Mouse (Mus musculus) embryonic facial prominence, embryonic 14.5 days (tissue): ENCODE measurements at regions not wholly inside any gene's neighbourhood (a gene's known extent, or its start where the extent isn't known, plus 50 kb on each side); places are given as distances from the start of the nearest gene placed in this dataset.
"Not testable (repeated sequence)": the region's sequence is repeated elsewhere in the genome, so short reads cannot be mapped to it uniquely, and the experiment has no call there.

ENCODE experiments used
- ATAC-seq: fragments of 200-750 bp; cut with Nextera tagmentation; 2 replicates; pipeline ENCODE4 v1.8.0; 2017; ENCODE audit warnings: low read depth, moderate number of reproducible peaks, moderate TSS enrichment
- DNase-seq: peaks from one replicate; pipeline ENCODE4 v3.0.0-alpha.2; 2015; ENCODE audit warnings: low spot score
- H3K27ac ChIP-seq: fragments of 300-500 bp; sonication (generic); replicated peaks from 2 replicates; pipeline ENCODE4 v1.5.1; 2014; ENCODE audit warnings: low read depth, mild to moderate bottlenecking, low read length, moderate library complexity
- H3K27me3 ChIP-seq: fragments of 300-500 bp; sonication (generic); replicated peaks from 2 replicates; pipeline ENCODE4 v1.6.1; 2014; ENCODE audit warnings: low read length; ENCODE audit not compliant: control insufficient read depth, insufficient read depth
- H3K36me3 ChIP-seq: fragments of 300-500 bp; sonication (generic); 2 replicates; pipeline ENCODE4 v1.6.1; 2014; ENCODE audit warnings: low read length, mixed read lengths; ENCODE audit not compliant: control insufficient read depth, insufficient read depth
- H3K4me1 ChIP-seq: fragments of 300-500 bp; sonication (generic); 2 replicates; pipeline ENCODE4 v1.6.1; 2014; ENCODE audit warnings: antibody characterized with exemption, low read length; ENCODE audit not compliant: control insufficient read depth, insufficient read depth
- H3K4me2 ChIP-seq: fragments of 300-500 bp; sonication (generic); 2 replicates; pipeline ENCODE4 v1.6.1; 2014; ENCODE audit warnings: low read depth, mild to moderate bottlenecking, low read length, moderate library complexity, mixed read lengths
- H3K4me3 ChIP-seq: fragments of 300-500 bp; sonication (generic); 2 replicates; pipeline ENCODE4 v1.5.1; 2014; ENCODE audit warnings: low read depth, mild to moderate bottlenecking, low read length
- H3K9ac ChIP-seq: fragments of 300-500 bp; sonication (generic); 2 replicates; pipeline ENCODE4 v1.6.1; 2014; ENCODE audit warnings: low read depth, mild to moderate bottlenecking, low read length, moderate library complexity, mixed read lengths
- H3K9me3 ChIP-seq: fragments of 300-500 bp; sonication (generic); 2 replicates; pipeline ENCODE4 v1.6.1; 2016; ENCODE audit warnings: low read length; ENCODE audit not compliant: control insufficient read depth
- WGBS: fragments of 180-500 bp; shearing (Covaris S2); extraction: QIAGEN DNeasy Blood & Tissue Kit; methylation state at CpG from one replicate; pipeline ENCODE4 v1.1.7; 2014; 5-methylcytosine and 5-hydroxymethylcytosine counted together

- Histone ChIP-seq H3K27me3 (no peaks in the 10 kb centered on the region), H3K4me1 (no peaks in the 10 kb centered on the region), H3K27ac (no peak overlapping the region), H3K4me3 (no peak overlapping the region), H3K9ac (no peak overlapping the region), H3K9me3 (no peaks in the 10 kb centered on the region), H3K4me2 (no peak overlapping the region), H3K36me3 (no peaks in the 10 kb centered on the region)
- 77% methylated on average over 1 of the region's 1 CpGs for WGBS
- DNase-seq (no peak), ATAC-seq (no peak)
Observed at GRCm38 (mm10) chr13:7007091-7007490, 358.5 kb upstream of the Pfkp start.

- not testable (repeated sequence) for H3K4me3 ChIP-seq, H3K36me3 ChIP-seq, H3K4me1 ChIP-seq, H3K4me2 ChIP-seq, H3K9me3 ChIP-seq, H3K27ac ChIP-seq, H3K27me3 ChIP-seq, H3K9ac ChIP-seq
- peak; percentile 91; the same call in 1 of the 2 replicates for ATAC-seq
- 51% methylated on average over 10 of the region's 10 CpGs for WGBS
- peak; percentile 27 for DNase-seq
Observed at GRCm38 (mm10) chr13:6998508-6999278, 350.1 kb upstream of the Pfkp start.

GRCm38 (mm10) chr13:6998094-6998493 is 349.5 kb upstream of the Pfkp start:
- peak; percentile 1 for DNase-seq
- Histone ChIP-seq H3K27me3 (no peaks in the 10 kb centered on the region), H3K4me2 (no peak overlapping the region), H3K9me3 (no peaks in the 10 kb centered on the region), H3K36me3 (no peaks in the 10 kb centered on the region), H3K4me1 (no peaks in the 10 kb centered on the region), H3K4me3 (no peak overlapping the region), H3K27ac (no peak overlapping the region), H3K9ac (no peak overlapping the region)
- 76% methylated on average over 9 of the region's 9 CpGs for WGBS
- ATAC-seq, result peak; percentile 26; the same call in 1 of the 2 replicates

DNA sequence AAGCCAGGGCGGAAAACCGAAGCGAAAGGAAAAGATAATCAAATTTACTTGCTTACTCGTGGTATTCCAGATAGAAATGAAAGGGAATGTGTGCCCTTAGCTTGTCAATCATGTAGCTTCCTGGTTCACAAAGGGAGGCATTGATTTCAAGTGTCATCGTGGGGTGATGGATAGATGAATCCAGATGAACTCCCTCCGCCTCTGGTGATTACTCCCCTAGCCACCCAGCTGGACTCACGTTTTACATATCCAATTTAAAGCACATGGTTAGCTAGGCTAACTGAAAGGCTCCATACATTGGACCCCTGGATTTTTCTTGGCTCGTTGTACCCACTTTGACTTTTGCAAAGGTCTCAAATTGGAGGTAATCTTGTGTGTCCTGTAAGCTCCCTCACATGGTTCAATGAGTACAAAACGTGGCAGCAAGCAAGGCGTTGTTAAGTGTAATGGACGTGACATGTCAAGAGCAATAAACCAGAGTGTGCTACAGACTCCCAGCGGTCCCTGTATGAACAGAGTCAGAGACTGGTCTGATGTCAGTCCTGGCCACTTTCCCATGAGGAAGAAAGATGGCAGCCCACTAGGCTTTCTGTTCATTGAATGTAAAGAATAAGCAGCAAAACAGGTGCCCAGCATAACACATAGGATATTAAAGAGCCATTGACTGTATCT is 343.9 kb upstream of the Pfkp start:
- ATAC-seq (no peak; the same call in 1 of the 2 replicates), DNase-seq (peak; percentile 29)
- WGBS, result 50% methylated on average over 12 of the region's 12 CpGs

DNA sequence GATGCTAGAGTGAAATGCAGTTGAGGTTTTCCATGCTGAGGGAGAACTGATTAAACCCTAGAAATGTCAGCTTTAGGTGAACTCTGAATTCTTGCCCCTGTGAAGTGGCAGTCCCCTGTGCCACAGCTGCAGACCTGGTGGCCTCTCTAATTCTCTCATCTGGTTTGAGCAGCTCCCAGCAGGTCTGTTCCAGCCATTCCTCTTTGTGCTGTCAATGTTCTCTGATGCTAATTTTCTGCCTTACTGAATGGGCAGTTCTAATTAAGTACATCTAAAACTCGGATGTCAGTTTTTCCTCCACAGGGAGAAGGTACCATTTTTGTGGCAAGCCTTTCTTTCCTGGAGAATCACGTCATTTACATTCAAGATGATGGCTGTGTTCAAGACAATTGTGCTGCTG is 343.1 kb upstream of the Pfkp start:
- no peaks in the 10 kb centered on the region for H3K9me3 ChIP-seq
- DNase-seq (peak; percentile 2), ATAC-seq (peak; percentile 57; the same call in 1 of the 2 replicates)

More for the DNA sequence above, 343.9 kb upstream of the Pfkp start:
- Histone ChIP-seq H3K4me3 (no peak overlapping the region), H3K4me2 (no peak overlapping the region), H3K36me3 (no peaks in the 10 kb centered on the region), H3K27ac (no peak overlapping the region), H3K9ac (no peak overlapping the region), H3K9me3 (no peaks in the 10 kb centered on the region), H3K4me1 (no peaks in the 10 kb centered on the region), H3K27me3 (no peaks in the 10 kb centered on the region)

DNA sequence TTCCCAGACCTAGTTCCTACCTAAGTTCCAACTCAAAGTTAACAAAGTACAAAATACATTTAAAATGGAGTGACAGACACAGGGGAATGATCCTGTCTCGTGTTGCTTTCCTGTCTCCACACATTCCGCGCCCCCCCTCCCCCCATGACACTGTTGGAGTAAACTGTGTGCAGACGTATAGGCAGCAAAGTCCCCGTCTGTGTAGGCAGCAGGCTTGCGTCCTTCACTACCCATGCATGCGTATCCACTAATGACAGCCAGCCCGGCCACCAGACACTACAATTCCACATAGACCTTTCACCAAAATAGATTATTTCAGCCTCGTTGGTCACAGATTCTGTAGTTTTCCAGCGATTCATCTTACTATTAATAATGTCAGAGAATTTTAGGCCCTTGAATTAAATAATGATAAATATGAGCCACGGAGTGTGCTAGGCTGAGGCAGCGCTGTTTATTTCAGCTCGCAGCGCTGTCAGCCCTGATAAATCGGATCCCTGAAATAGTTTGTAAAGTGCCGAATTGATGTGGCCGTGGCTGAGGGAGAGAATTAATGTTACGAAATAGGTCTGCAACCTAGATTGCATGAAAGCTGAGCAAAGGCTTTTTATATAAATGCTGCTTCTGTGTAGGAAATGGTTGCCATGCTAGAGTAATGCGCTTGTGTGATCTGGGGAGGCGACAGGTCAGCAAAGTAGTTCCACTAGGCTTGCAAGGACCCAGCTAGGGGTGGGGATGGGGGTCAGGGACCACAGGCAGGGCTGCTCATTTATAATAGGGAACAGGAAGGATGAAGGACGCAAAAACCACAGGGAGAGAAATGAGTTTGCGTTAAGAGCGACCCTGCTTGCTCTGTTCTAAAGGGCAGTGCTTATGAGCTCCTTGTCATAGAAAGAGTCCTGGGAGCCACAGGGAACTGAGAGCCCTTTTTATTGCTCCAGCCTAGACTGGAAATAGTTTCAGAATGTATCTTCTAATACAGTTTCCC is 336.7 kb upstream of the Pfkp start:
- H3K27me3 ChIP-seq, result no peaks in the 10 kb centered on the region
- no peak overlapping the region for H3K27ac ChIP-seq
- H3K4me1 ChIP-seq, result no peaks in the 10 kb centered on the region
- ATAC-seq, result no peak
- no peak overlapping the region for H3K9ac ChIP-seq
- 58% methylated on average over 23 of the region's 23 CpGs for WGBS
- no peaks in the 10 kb centered on the region for H3K9me3 ChIP-seq
- peak overlapping the region; percentile 12; the same call in 1 of the 2 replicates for H3K4me2 ChIP-seq
- DNase-seq, result no peak
- no peaks in the 10 kb centered on the region for H3K36me3 ChIP-seq
- no peak overlapping the region for H3K4me3 ChIP-seq

More for the DNA sequence above, 343.1 kb upstream of the Pfkp start:
- Histone ChIP-seq H3K4me2 (no peak overlapping the region), H3K4me3 (no peak overlapping the region), H3K9ac (no peak overlapping the region), H3K36me3 (no peaks in the 10 kb centered on the region), H3K4me1 (no peaks in the 10 kb centered on the region), H3K27ac (no peak overlapping the region), H3K27me3 (no peaks in the 10 kb centered on the region)
- 35% methylated on average over 2 of the region's 2 CpGs for WGBS

GRCm38 (mm10) chr13:6955713-6956112 is 307.1 kb upstream of the Pfkp start:
- Histone ChIP-seq H3K4me2 (no peak overlapping the region), H3K36me3 (no peaks in the 10 kb centered on the region), H3K4me1 (no peaks in the 10 kb centered on the region), H3K27me3 (no peaks in the 10 kb centered on the region), H3K9ac (no peak overlapping the region), H3K9me3 (no peaks in the 10 kb centered on the region), H3K4me3 (no peak overlapping the region), H3K27ac (no peak overlapping the region)
- ATAC-seq, result no peak
- WGBS, result 77% methylated on average over 3 of the region's 3 CpGs
- DNase-seq, result no peak

GRCm38 (mm10) chr13:6924136-6924535 is 275.6 kb upstream of the Pfkp start:
- H3K4me2 ChIP-seq, result no peak overlapping the region
- no peaks in the 10 kb centered on the region for H3K4me1 ChIP-seq
- DNase-seq, result no peak
- H3K27ac ChIP-seq, result no peak overlapping the region
- no peaks in the 10 kb centered on the region for H3K27me3 ChIP-seq
- ATAC-seq, result no peak
- no peaks in the 10 kb centered on the region for H3K36me3 ChIP-seq
- H3K9me3 ChIP-seq, result no peaks in the 10 kb centered on the region
- H3K9ac ChIP-seq, result no peak overlapping the region
- H3K4me3 ChIP-seq, result no peak overlapping the region
